Comparison of ENCODE assay signal across 8 mouse cellular contexts in genomic region chr2:60209703-60210651, GRCm38 (mm10). TPM values are rescaled to one million over a fixed set of nuclear protein-coding genes. Genes with fewer than 3 reads are reported as not detected.
DNase-seq lines count a peak whose midpoint lies in the region; ATAC-seq and TF ChIP-seq lines count a peak whose summit lies in the region.

Gene Baz2b, minus strand, starts transcription at chr2:60209839.
Gene March7, plus strand, starts transcription at chr2:60209887.

- TF ChIP-seq EP300 in liver, postnatal 0 days (IDR thresholded peaks at IDR 0.05; ENCODE audit: low read depth) = no peak

- H3K27me3 ChIP-seq in forebrain, embryonic 15.5 days = no peaks in the 10 kb centered on the region
- no peaks in the 10 kb centered on the region for H3K27me3 ChIP-seq in liver, postnatal 0 days (ENCODE audit: insufficient read depth, low read length)
- H3K27me3 ChIP-seq in neural tube, embryonic 13.5 days = peaks cover 26% of the 10 kb centered on the region

- 0% methylated on average over 78 of the region's 109 CpGs for WGBS in forebrain, embryonic 15.5 days
- WGBS in liver, postnatal 0 days (ENCODE audit: insufficient replicate concordance) = under 1% methylated on average over 72 of the region's 109 CpGs
- WGBS in neural tube, embryonic 13.5 days = under 1% methylated on average over 79 of the region's 109 CpGs

- peak within 1 kb of the TSS; percentile 91 for H3K4me3 ChIP-seq in forebrain, embryonic 15.5 days
- peak within 1 kb of the TSS; percentile 80 for H3K4me3 ChIP-seq in liver, postnatal 0 days (ENCODE audit: low read depth, low read length)
- H3K4me3 ChIP-seq in neural tube, embryonic 13.5 days = peak within 1 kb of the TSS; percentile 78

- H3K27ac ChIP-seq in forebrain, embryonic 15.5 days (replicated peaks) = peak within 1 kb of the TSS; percentile 92
- peak within 1 kb of the TSS; percentile 96 for H3K27ac ChIP-seq in liver, postnatal 0 days (ENCODE audit: low read depth)
- H3K27ac ChIP-seq in neural tube, embryonic 13.5 days (replicated peaks) = peak within 1 kb of the TSS; percentile 96

- intact Hi-C loops in heart, postnatal 14 days (cut with DNase I) = loop anchor here (2.0 to 10.0 kb wide), 6 partner anchors 85 to 675 kb away; no protein-coding TSS in a partner anchor

- peak within 1 kb of the TSS; percentile 64 for H3K4me2 ChIP-seq in forebrain, embryonic 15.5 days (replicated peaks)
- H3K4me2 ChIP-seq in liver, postnatal 0 days (ENCODE audit: low read depth, low read length) = peak within 1 kb of the TSS; percentile 86
- peak within 1 kb of the TSS; percentile 84 for H3K4me2 ChIP-seq in neural tube, embryonic 13.5 days

- H3K4me1 ChIP-seq in forebrain, embryonic 15.5 days = peaks cover 42% of the 10 kb centered on the region
- H3K4me1 ChIP-seq in liver, postnatal 0 days (ENCODE audit: insufficient read depth) = peaks cover 37% of the 10 kb centered on the region
- H3K4me1 ChIP-seq in neural tube, embryonic 13.5 days (replicated peaks) = peaks cover 48% of the 10 kb centered on the region

- no peaks in the 10 kb centered on the region for H3K9me3 ChIP-seq in forebrain, embryonic 15.5 days
- no peaks in the 10 kb centered on the region for H3K9me3 ChIP-seq in liver, postnatal 0 days (ENCODE audit: low read length)
- H3K9me3 ChIP-seq in neural tube, embryonic 13.5 days = no peaks in the 10 kb centered on the region

- peak; percentile 93 for ATAC-seq in forebrain, embryonic 15.5 days (replicated peaks)
- ATAC-seq in liver, postnatal 0 days = peak; percentile 95
- peak; percentile 92 for ATAC-seq in neural tube, embryonic 13.5 days (ENCODE audit: low read depth)

- peak; percentile 78 for DNase-seq in ES-CJ7 (ENCODE audit: low read depth, low spot score)
- DNase-seq in cerebellum, adult 11-12 months = peak; percentile 84
- DNase-seq in heart, postnatal 14 days = peak; percentile 94
- DNase-seq in layer of hippocampus, adult 11-12 months (ENCODE audit: low spot score) = peak; percentile 81
- peak; percentile 92 for DNase-seq in liver, postnatal 0 days
- peak; percentile 51 for DNase-seq in telencephalon, adult 2 months (ENCODE audit: low read depth, low spot score)

- peak; percentile 49; the same call in 1 of the 2 replicates for TF ChIP-seq CTCF in liver, postnatal 0 days (IDR thresholded peaks at IDR 0.05; ENCODE audit: low read depth)

- H3K9ac ChIP-seq in forebrain, embryonic 15.5 days (replicated peaks) = peak within 1 kb of the TSS; percentile 95
- peak within 1 kb of the TSS; percentile 85 for H3K9ac ChIP-seq in liver, postnatal 0 days (replicated peaks)
- peak within 1 kb of the TSS; percentile 98 for H3K9ac ChIP-seq in neural tube, embryonic 13.5 days

- peaks cover 7% of the 10 kb centered on the region for H3K36me3 ChIP-seq in forebrain, embryonic 15.5 days
- H3K36me3 ChIP-seq in liver, postnatal 0 days (replicated peaks; ENCODE audit: insufficient read depth, low read length) = peaks cover 18% of the 10 kb centered on the region; the same call in 1 of the 2 replicates
- H3K36me3 ChIP-seq in neural tube, embryonic 13.5 days = peaks cover 2% of the 10 kb centered on the region

RNA-seq across cellular contexts. Expression of gene Baz2b, which starts in this region (rescaled TPM):
- polyA plus RNA-seq in forebrain, embryonic 15.5 days (2015; fragmentation: Nextera tagmentation; extraction: Ambion mirVana) = 71.6 and 75.0 TPM in 2 replicates
- total RNA-seq in heart, postnatal 14 days (2021) = 10 to 100 TPM; 44.6 to 54.8 TPM
- 19.7 and 21.7 TPM in 2 replicates for polyA plus RNA-seq in liver, postnatal 0 days (2015; fragmentation: Nextera tagmentation; extraction: Ambion mirVana)
- polyA plus RNA-seq in neural tube, embryonic 13.5 days (2015; fragmentation: Nextera tagmentation; extraction: Ambion mirVana) = 79.0 and 88.9 TPM in 2 replicates

RNA-seq across cellular contexts. Expression of gene March7, which starts in this region (rescaled TPM):
- polyA plus RNA-seq in forebrain, embryonic 15.5 days (2015; fragmentation: Nextera tagmentation; extraction: Ambion mirVana) = 103 and 114 TPM in 2 replicates
- total RNA-seq in heart, postnatal 14 days (2021) = 10 to 100 TPM; 33.9 to 37.7 TPM
- 16.5 and 16.8 TPM in 2 replicates for polyA plus RNA-seq in liver, postnatal 0 days (2015; fragmentation: Nextera tagmentation; extraction: Ambion mirVana)
- 82.0 and 89.8 TPM in 2 replicates for polyA plus RNA-seq in neural tube, embryonic 13.5 days (2015; fragmentation: Nextera tagmentation; extraction: Ambion mirVana)

Comparison
In these comparisons a context has a peak if more than half of its experiments do, and no peak if none do; other contexts are left out.
1. Peak in every context shown above with its lines: DNase-seq, ATAC-seq, H3K4me3 ChIP-seq and H3K27ac ChIP-seq.